Mouse (Mus musculus) heart, postnatal 0 days (tissue): ENCODE results near the gene Psmb9. TPM values are rescaled to one million over a fixed set of nuclear protein-coding genes. Genes with fewer than 3 reads are reported as not detected.

Experiments
- ATAC-seq: fragments of 200-750 bp; cut with Nextera tagmentation; 2 replicates; pipeline ENCODE4 v1.8.0; 2017; ENCODE audit warnings: low read depth, moderate number of reproducible peaks, moderate library complexity; ENCODE audit not compliant: insufficient read depth
- DNase-seq: peaks from one replicate; pipeline ENCODE4 v3.0.0-alpha.2; 2016; ENCODE audit warnings: low spot score
- H3K27ac ChIP-seq: fragments of 300-500 bp; sonication (generic); 2 replicates; pipeline ENCODE4 v1.5.1; 2014; ENCODE audit warnings: low read depth, mild to moderate bottlenecking
- H3K27me3 ChIP-seq: fragments of 300-500 bp; sonication (generic); 2 replicates; pipeline ENCODE4 v1.6.1; 2014; ENCODE audit warnings: low read length, mixed read lengths; ENCODE audit not compliant: control insufficient read depth, insufficient read depth
- H3K36me3 ChIP-seq: fragments of 300-500 bp; sonication (generic); replicated peaks from 2 replicates; pipeline ENCODE4 v1.6.1; 2014; ENCODE audit warnings: low read length, mixed read lengths; ENCODE audit not compliant: control insufficient read depth, insufficient read depth
- H3K4me1 ChIP-seq: fragments of 300-500 bp; sonication (generic); 2 replicates; pipeline ENCODE4 v1.6.1; 2014; ENCODE audit warnings: antibody characterized with exemption; ENCODE audit not compliant: control insufficient read depth, insufficient read depth
- H3K4me2 ChIP-seq: fragments of 300-500 bp; sonication (generic); 2 replicates; pipeline ENCODE4 v1.6.1; 2014; ENCODE audit warnings: low read depth, mild to moderate bottlenecking, low read length, moderate library complexity
- H3K4me3 ChIP-seq: fragments of 300-500 bp; sonication (generic); 2 replicates; pipeline ENCODE4 v1.5.1; 2014; ENCODE audit warnings: low read depth, low read length
- H3K9ac ChIP-seq: fragments of 300-500 bp; sonication (generic); replicated peaks from 2 replicates; pipeline ENCODE4 v1.6.1; 2014; ENCODE audit warnings: low read depth, low read length, mixed read lengths
- H3K9me3 ChIP-seq: fragments of 300-500 bp; sonication (generic); replicated peaks from 2 replicates; pipeline ENCODE4 v1.6.1; 2016; ENCODE audit warnings: low read length; ENCODE audit not compliant: control insufficient read depth
- CTCF ChIP-seq: IDR thresholded peaks from 2 replicates; pipeline ENCODE4 v1.5.1; 2016; ENCODE audit warnings: antibody characterized with exemption, control low read depth, low read depth
- EP300 ChIP-seq: IDR thresholded peaks from 2 replicates; pipeline ENCODE4 v1.6.1; 2016; ENCODE audit warnings: antibody characterized with exemption, low read depth
- WGBS: fragments of 180-500 bp; shearing (Covaris S2); extraction: QIAGEN DNeasy Blood & Tissue Kit; methylation state at CpG from one replicate; pipeline ENCODE4 v1.1.7; 2014; 5-methylcytosine and 5-hydroxymethylcytosine counted together
- polyA plus RNA-seq: library from polyadenylated mRNA; unstranded; fragments of >200 nt; fragmentation: Nextera tagmentation; extraction: Ambion mirVana; gene quantifications from 2 replicates; pipeline ENCODE4 v1.2.1, GENCODE M21; 2015
- total RNA-seq: library from RNA; depleted of rRNA; stranded (reverse); fragments of >200 nt; gene quantifications from 2 replicates; pipeline ENCODE4 v1.2.3, GENCODE M21; 2014; ENCODE audit warnings: low replicate concordance

Psmb9 gene
- total and polyA plus RNA-seq, 2 experiments from 2014 or later: 2.5 to 2.9 TPM

GRCm38 (mm10) chr17:34142456-34143010 lies 45.0 kb downstream of the Psmb9 start:
- H3K9me3 ChIP-seq: no peaks in the 10 kb centered on the region
- peaks cover 42% of the 10 kb centered on the region for H3K27me3 ChIP-seq
- no peak overlapping the region for H3K4me2 ChIP-seq
- TF ChIP-seq CTCF (no peak), EP300 (no peak)
- ATAC-seq: no peak
- DNase-seq: no peak
- 67% methylated on average over 7 of the region's 7 CpGs for WGBS
- no peak overlapping the region for H3K4me3 ChIP-seq
- H3K4me1 ChIP-seq: peaks cover 10% of the 10 kb centered on the region
- no peaks in the 10 kb centered on the region for H3K36me3 ChIP-seq
- H3K27ac ChIP-seq: peak overlapping the region; percentile 62
- H3K9ac ChIP-seq: no peak overlapping the region

GRCm38 (mm10) chr17:34141448-34141847 lies 46.1 kb downstream of the Psmb9 start:
- no peaks in the 10 kb centered on the region for H3K9me3 ChIP-seq
- peaks cover 10% of the 10 kb centered on the region for H3K4me1 ChIP-seq
- no peak overlapping the region for H3K4me3 ChIP-seq
- H3K36me3 ChIP-seq: no peaks in the 10 kb centered on the region
- no peak overlapping the region for H3K4me2 ChIP-seq
- peaks cover 53% of the 10 kb centered on the region for H3K27me3 ChIP-seq
- DNase-seq (no peak), ATAC-seq (no peak)
- no peak overlapping the region for H3K27ac ChIP-seq
- no peak overlapping the region for H3K9ac ChIP-seq
- TF ChIP-seq EP300 (no peak), CTCF (no peak)
- WGBS: 49% methylated on average over 4 of the region's 4 CpGs

- Histone ChIP-seq H3K27me3 (peaks cover 55% of the 10 kb centered on the region), H3K9me3 (no peaks in the 10 kb centered on the region), H3K36me3 (no peaks in the 10 kb centered on the region), H3K27ac (no peak overlapping the region), H3K4me3 (0 out of 2 replicates have a peak overlapping the region, but pooled peaks have one; percentile 39), H3K9ac (no peak overlapping the region), H3K4me1 (peaks cover 10% of the 10 kb centered on the region), H3K4me2 (peak overlapping the region; percentile 71; the same call in 1 of the 2 replicates)
- ATAC-seq (no peak), DNase-seq (no peak)
- no peak for TF ChIP-seq EP300
- WGBS: 9% methylated on average over 5 of the region's 5 CpGs
Observed at GRCm38 (mm10) chr17:34140240-34140639, 47.3 kb downstream of the Psmb9 start.

DNA sequence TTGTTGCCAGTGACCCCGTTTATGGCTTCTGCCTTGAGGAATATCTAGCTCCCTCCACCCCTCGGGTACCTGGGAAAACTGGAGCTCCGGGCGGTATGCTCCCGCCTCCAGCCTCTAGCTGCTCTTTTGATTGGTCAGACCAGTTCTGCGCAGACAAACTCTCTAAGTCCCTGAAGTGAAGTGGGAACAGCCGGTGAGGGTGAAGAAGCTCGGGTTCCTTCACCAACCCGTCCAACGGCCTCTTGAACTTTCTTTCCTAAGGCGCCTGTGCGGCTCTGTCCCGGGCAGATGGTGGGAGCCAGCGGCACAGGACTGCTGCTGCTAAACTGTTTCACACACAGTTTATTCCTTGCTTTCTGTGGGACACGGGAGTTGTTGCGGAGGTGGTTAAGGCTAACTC lies 48.1 kb downstream of the Psmb9 start:
- Histone ChIP-seq H3K36me3 (no peaks in the 10 kb centered on the region), H3K4me2 (peak overlapping the region; percentile 71), H3K9me3 (no peaks in the 10 kb centered on the region), H3K4me1 (peaks cover 10% of the 10 kb centered on the region), H3K27ac (no peak overlapping the region), H3K4me3 (peak overlapping the region; percentile 39), H3K9ac (no peak overlapping the region), H3K27me3 (peaks cover 55% of the 10 kb centered on the region)
- WGBS: 3% methylated on average over 16 of the region's 16 CpGs
- no peak for DNase-seq
- no peak for ATAC-seq
- TF ChIP-seq EP300 (no peak), CTCF (no peak)

DNA sequence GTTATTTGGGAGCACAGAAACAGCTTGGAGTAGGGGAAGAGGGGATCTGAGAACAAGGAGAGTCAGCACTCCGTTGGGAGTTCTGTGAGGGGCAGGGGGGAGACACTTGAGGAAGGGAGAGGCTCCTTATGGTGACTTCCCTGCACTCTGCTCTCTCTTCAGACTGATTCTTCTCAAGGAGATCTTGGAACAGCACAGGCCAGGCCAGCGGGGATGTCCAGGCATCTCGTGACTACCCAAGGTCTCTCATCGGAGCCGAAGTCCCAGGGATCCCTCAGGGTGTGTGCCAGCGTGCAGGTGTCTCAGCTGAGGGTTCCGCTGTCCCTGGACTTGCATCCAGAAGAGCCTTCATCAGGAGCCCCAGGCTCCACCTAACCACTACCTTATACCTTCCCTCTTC lies 48.9 kb downstream of the Psmb9 start:
- Histone ChIP-seq H3K4me3 (no peak overlapping the region), H3K36me3 (no peaks in the 10 kb centered on the region), H3K9me3 (no peaks in the 10 kb centered on the region), H3K27ac (no peak overlapping the region), H3K4me2 (no peak overlapping the region), H3K9ac (no peak overlapping the region), H3K4me1 (peaks cover 10% of the 10 kb centered on the region), H3K27me3 (peaks cover 55% of the 10 kb centered on the region)
- ATAC-seq: no peak
- no peak for DNase-seq
- 72% methylated on average over 7 of the region's 7 CpGs for WGBS
- TF ChIP-seq EP300 (no peak), CTCF (no peak)

DNA sequence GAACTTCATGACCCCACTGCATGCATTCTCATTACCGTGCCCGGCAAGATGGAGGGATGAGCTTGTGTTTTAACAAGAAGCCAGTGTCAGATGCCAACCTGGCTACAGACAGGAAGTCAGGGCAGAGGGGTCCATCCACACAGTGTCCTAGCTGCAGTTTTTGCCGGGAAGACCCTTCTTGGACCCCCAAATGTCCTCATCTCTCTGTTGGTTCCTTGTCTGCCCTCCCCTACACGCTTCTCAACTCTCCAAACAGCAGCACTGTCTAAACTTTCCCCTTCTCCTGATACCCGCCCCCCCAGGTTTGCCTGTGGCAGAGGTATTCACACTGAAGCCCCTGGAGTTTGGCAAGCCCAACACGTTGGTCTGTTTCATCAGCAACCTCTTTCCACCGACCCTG lies 50.0 kb downstream of the Psmb9 start:
- Histone ChIP-seq H3K9ac (no peak overlapping the region), H3K27ac (no peak overlapping the region), H3K36me3 (no peaks in the 10 kb centered on the region), H3K4me1 (peaks cover 10% of the 10 kb centered on the region), H3K27me3 (peaks cover 55% of the 10 kb centered on the region), H3K4me3 (no peak overlapping the region), H3K4me2 (no peak overlapping the region), H3K9me3 (no peaks in the 10 kb centered on the region)
- TF ChIP-seq CTCF: no peak
- TF ChIP-seq EP300: no peak
- WGBS: 71% methylated on average over 7 of the region's 7 CpGs
- ATAC-seq: no peak
- no peak for DNase-seq
